Mouse (Mus musculus): ENCODE results near the gene Ppid. TPM values are rescaled to one million over a fixed set of nuclear protein-coding genes. Genes with fewer than 3 reads are reported as not detected.

The Ppid gene
- total and polyA plus RNA-seq, 3 experiments, result 203 to 254 TPM; not detected in 1

GRCm38 (mm10) chr3:79542585-79542984 lies 48.6 kb upstream of the Ppid start:
- no peak overlapping the region for H3K9ac ChIP-seq (ENCODE audit: control insufficient read depth, low read depth, low read length, poor library complexity, severe bottlenecking)
- H3K4me3 ChIP-seq (ENCODE audit: control insufficient read depth in 1 of 2, insufficient read depth in 1 of 2, low read depth in 2 of 2, low read length in 2 of 2), result no peak overlapping the region
- H3K27me3 ChIP-seq (ENCODE audit: control insufficient read depth in 1 of 2, insufficient read depth in 2 of 2, low read length in 2 of 2), result no peaks in the 10 kb centered on the region
- peak overlapping the region; percentile 3; the same call in 1 of the 2 replicates for H3K27ac ChIP-seq (ENCODE audit: control insufficient read depth, low read depth, low read length)
- peak in 1 of 2 experiments; percentile 28; a peak in 1 of 4 replicates for TF ChIP-seq EP300 (IDR thresholded peaks at IDR 0.05; ENCODE audit: low read depth in 1 of 2, low read length in 2 of 2)
- no peak for TF ChIP-seq TCF12 (IDR thresholded peaks at IDR 0.05; ENCODE audit: low read depth, low read length)
- TF ChIP-seq GATA1 (IDR thresholded peaks at IDR 0.05; ENCODE audit: low read depth, low read length), result no peak
- TF ChIP-seq MAX (IDR thresholded peaks at IDR 0.05; ENCODE audit: low read length), result 0 out of 2 replicates have a peak, but pooled peaks have one; percentile 21
- TF ChIP-seq SIN3A (IDR thresholded peaks at IDR 0.05; ENCODE audit: low read length), result 0 out of 2 replicates have a peak, but pooled peaks have one; percentile 16
- 0 out of 2 replicates have a peak, but pooled peaks have one; percentile 17 for TF ChIP-seq NELFE (IDR thresholded peaks at IDR 0.05; ENCODE audit: low read depth, low read length)
- no peaks in the 10 kb centered on the region for H3K9me3 ChIP-seq (replicated peaks; ENCODE audit: insufficient read depth, low read length)
- H3K4me1 ChIP-seq (ENCODE audit: control insufficient read depth in 1 of 2, insufficient read depth in 2 of 2, low read length in 2 of 2), result peaks cover 14 to 23% of the 10 kb centered on the region in 2 experiments
- no peaks in the 10 kb centered on the region for H3K79me2 ChIP-seq (ENCODE audit: control insufficient read depth, insufficient read depth, low read length, poor library complexity)
- DNase-seq (ENCODE audit: low read depth, low spot score), result peak; percentile 59
- H3K36me3 ChIP-seq (ENCODE audit: control insufficient read depth in 1 of 2, insufficient read depth in 2 of 2, low read length in 2 of 2), result peaks cover 0 to 22% of the 10 kb centered on the region in 2 experiments

- peaks cover 6% of the 10 kb centered on the region; the same call in 1 of the 2 replicates for H3K79me2 ChIP-seq (ENCODE audit: control insufficient read depth, insufficient read depth, low read length, poor library complexity)
- no peak for TF ChIP-seq RAD21 (IDR thresholded peaks at IDR 0.05; ENCODE audit: low read depth, low read length)
- no peak for TF ChIP-seq MYB (IDR thresholded peaks at IDR 0.05; ENCODE audit: low read depth, low read length)
- TF ChIP-seq NRF1 (IDR thresholded peaks at IDR 0.05; ENCODE audit: insufficient read depth, low read depth, low read length, poor library complexity, severe bottlenecking), result no peak
- no peak for TF ChIP-seq POLR2A (IDR thresholded peaks at IDR 0.05; ENCODE audit: control insufficient read depth in 1 of 2, insufficient read depth in 1 of 2, low read depth in 1 of 2, low read length in 2 of 2, poor library complexity in 1 of 2)
- TF ChIP-seq ZC3H11A (IDR thresholded peaks at IDR 0.05; ENCODE audit: low read depth, low read length), result no peak
- TF ChIP-seq ZNF384 (IDR thresholded peaks at IDR 0.05; ENCODE audit: low read depth, low read length), result no peak
- no peak for TF ChIP-seq MAZ (IDR thresholded peaks at IDR 0.05; ENCODE audit: low read depth, low read length)
- no peak overlapping the region for H3K9ac ChIP-seq (ENCODE audit: control insufficient read depth, low read depth, low read length, poor library complexity, severe bottlenecking)
- H3K9me3 ChIP-seq (replicated peaks; ENCODE audit: insufficient read depth, low read length), result no peaks in the 10 kb centered on the region
- DNase-seq (ENCODE audit: low read depth, low spot score), result no peak
- H3K4me3 ChIP-seq (ENCODE audit: control insufficient read depth in 1 of 2, insufficient read depth in 1 of 2, low read depth in 2 of 2, low read length in 2 of 2), result no peak overlapping the region
- H3K36me3 ChIP-seq (ENCODE audit: control insufficient read depth in 1 of 2, insufficient read depth in 2 of 2, low read length in 2 of 2), result no peaks in the 10 kb centered on the region; a peak in 3 of 4 replicates
- no peaks in the 10 kb centered on the region for H3K4me1 ChIP-seq (ENCODE audit: control insufficient read depth in 1 of 2, insufficient read depth in 2 of 2, low read length in 2 of 2)
- H3K27ac ChIP-seq (ENCODE audit: control insufficient read depth, low read depth, low read length), result no peak overlapping the region
- H3K27me3 ChIP-seq (ENCODE audit: control insufficient read depth in 1 of 2, insufficient read depth in 2 of 2, low read length in 2 of 2), result no peaks in the 10 kb centered on the region
Observed at GRCm38 (mm10) chr3:79548681-79549437, 42.3 kb upstream of the Ppid start.

Measured in MEL (cell line).